Mouse (Mus musculus) lung, postnatal 0 days (tissue): ENCODE results near the gene Slc5a4b.

Source experiments
- CTCF ChIP-seq: IDR thresholded peaks from 2 replicates; pipeline ENCODE4 v1.5.1; 2016; ENCODE audit warnings: antibody characterized with exemption, mild to moderate bottlenecking
- EP300 ChIP-seq: IDR thresholded peaks from 2 replicates; pipeline ENCODE4 v1.6.1; 2016; ENCODE audit warnings: antibody characterized with exemption, mild to moderate bottlenecking, control low read depth

DNA sequence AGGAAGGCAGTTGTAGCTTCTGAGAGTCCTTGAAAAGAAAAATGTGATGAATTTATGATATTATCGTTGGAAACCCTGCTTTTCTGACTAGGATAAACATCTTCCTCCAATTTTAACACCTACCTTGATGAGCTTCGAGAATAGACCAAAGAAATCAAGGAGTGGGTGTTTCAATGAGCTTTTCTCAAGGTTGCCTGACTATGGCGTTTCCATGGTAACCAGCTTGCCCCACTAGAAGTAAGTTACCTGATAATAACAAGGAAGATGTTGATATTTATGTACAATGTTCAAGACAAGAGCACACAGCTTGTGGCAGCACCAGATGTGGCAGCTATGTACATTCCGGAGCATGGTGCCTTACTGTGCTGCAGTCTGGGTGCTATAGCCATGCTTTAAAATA, 21.7 kb upstream of the Slc5a4b start:
- no peak for TF ChIP-seq CTCF
- no peak for TF ChIP-seq EP300
